Mouse (Mus musculus): ENCODE results near the gene Cacng1.

GRCm38 (mm10) chr11:107716332-107716938 is at the start of gene Cacng1:
- TF ChIP-seq HCFC1 (IDR thresholded peaks at IDR 0.05; ENCODE audit: borderline replicate concordance, insufficient read depth, low read length) (no peak), ZC3H11A (IDR thresholded peaks at IDR 0.05; ENCODE audit: borderline replicate concordance, low read depth, low read length) (no peak), CHD2 (IDR thresholded peaks at IDR 0.05; ENCODE audit: low read depth, low read length) (no peak), MAFK (IDR thresholded peaks at IDR 0.05; ENCODE audit: insufficient read depth, low read depth, low read length) (no peak)

Measured in ES-E14 (cell line).